Mouse (Mus musculus) liver, postnatal 0 days (tissue): ENCODE data around the gene Ttll5.

Experiments used
- CTCF ChIP-seq: sonication (generic); IDR thresholded peaks from 2 replicates; pipeline ENCODE4 v1.5.1; 2016; ENCODE audit warnings: antibody characterized with exemption, low read depth
- EP300 ChIP-seq: IDR thresholded peaks from 2 replicates; pipeline ENCODE4 v1.6.1; 2016; ENCODE audit warnings: antibody characterized with exemption, low read depth, mild to moderate bottlenecking

DNA sequence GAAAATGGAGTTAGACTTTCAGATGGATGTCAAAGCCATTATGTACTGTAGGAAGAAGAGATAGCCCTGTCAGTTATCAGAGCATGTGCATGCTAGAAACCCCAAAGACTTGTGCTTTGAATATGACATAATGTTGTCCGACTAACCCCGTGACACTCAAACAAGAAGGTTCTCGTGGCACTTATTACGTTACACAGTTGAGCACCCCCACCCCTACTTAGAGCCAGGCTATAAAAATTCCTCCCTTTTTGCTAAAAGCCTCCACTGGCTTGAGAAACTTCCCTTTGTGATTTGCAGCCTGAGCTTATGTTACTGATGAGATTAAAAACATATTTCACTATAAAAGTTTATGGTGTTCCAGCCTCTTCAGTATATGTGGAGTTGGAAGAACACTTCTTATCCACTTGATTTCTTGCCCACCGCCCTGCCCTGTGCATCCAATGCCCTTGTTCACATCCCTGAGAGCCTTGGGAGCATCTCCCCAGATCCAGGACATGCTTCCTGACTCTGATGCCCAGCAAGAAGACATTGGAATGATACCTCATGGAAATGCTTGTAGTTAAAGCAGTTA lies 169.4 kb downstream of the Ttll5 start:
- TF ChIP-seq CTCF = no peak
- TF ChIP-seq EP300 = no peak
